Mouse (Mus musculus): ENCODE measurements around the gene Ptpn12.

The Ptpn12 gene

DNA sequence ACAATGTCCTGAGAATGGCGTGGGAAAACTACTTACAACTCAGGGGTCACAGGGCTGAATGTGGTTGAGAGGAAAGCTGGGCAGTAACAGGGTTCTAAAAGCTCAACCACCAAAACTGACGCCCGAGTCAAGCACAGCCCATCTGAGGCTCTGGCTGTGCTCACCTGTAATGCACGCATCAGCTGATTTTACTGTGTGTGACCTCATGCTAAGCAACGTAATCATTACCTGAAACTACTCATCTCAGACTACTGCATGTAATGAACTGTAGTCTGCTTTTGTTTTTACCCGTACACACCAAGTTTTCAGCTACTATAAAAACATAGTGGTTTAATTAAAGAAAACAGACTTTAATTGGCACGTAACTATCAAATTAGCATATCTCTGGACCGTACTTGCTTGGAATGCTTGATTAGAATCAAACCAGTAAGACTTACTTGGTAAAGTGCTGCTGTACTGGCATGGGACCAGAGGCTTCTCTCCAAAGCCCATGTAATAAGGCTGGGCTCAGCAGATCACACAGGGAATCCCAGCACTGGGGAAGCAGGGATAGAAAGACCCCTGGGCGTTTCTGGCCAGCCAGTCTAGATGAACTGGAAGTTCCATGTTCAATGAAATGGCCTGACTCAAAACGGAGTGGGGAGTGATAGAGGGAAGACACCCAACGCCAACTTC, 22.2 kb downstream of the Ptpn12 start:
- intact Hi-C loops (cut with DNase I): no loop called here

- intact Hi-C loops (cut with DNase I): no loop called here
Observed at GRCm38 (mm10) chr5:21032626-21033025, 23.1 kb downstream of the Ptpn12 start.

- intact Hi-C loops (cut with DNase I): no loop called here
Observed at GRCm38 (mm10) chr5:21030226-21030625, 25.5 kb downstream of the Ptpn12 start.

GRCm38 (mm10) chr5:21017075-21017474, 38.6 kb downstream of the Ptpn12 start:
- intact Hi-C loops (cut with DNase I): loop anchor here (10.0 kb wide), 1 partner anchor 238 kb away; no protein-coding TSS in a partner anchor

DNA sequence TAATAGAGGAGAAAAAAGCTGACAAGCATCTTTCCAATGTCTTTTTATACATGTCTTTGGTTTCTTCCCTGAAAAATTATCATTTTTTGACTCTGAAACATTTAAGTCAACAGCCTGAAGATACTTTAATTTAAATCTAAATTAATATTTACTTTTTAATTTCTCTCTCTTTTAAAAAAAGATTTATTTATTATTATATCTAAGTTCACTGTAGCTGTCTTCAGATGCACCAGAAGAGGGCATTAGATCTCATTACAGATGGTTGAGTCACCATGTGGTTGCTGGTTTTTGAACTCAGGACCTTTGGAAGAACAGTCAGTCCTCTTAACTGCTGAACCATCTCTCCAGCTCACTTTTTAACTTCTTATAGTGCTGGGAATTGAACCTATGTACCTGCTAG, 44.8 kb downstream of the Ptpn12 start:
- intact Hi-C loops (cut with DNase I): loop anchor here (10.0 kb wide), 1 partner anchor 244 kb away; no protein-coding TSS in a partner anchor

DNA sequence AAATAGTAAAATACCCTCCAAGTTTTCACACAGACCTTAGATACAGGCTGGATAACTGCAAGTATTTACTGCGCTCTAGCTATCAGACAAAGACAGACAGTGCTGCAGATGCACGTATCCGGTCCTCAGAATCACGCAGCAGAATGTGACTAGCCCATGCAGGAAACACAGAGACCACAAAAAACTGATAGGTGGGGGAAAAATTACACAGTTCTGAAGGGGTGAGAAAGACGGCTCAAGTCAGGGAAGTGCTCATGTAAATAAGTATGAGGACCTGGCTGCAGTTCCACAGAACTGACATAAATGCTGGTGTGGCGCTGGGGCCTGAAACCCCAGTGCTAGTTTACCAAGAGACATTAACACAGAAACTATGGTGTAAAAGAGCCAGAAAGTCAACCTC, 53.0 kb downstream of the Ptpn12 start:
- intact Hi-C loops (cut with DNase I): no loop called here

DNA sequence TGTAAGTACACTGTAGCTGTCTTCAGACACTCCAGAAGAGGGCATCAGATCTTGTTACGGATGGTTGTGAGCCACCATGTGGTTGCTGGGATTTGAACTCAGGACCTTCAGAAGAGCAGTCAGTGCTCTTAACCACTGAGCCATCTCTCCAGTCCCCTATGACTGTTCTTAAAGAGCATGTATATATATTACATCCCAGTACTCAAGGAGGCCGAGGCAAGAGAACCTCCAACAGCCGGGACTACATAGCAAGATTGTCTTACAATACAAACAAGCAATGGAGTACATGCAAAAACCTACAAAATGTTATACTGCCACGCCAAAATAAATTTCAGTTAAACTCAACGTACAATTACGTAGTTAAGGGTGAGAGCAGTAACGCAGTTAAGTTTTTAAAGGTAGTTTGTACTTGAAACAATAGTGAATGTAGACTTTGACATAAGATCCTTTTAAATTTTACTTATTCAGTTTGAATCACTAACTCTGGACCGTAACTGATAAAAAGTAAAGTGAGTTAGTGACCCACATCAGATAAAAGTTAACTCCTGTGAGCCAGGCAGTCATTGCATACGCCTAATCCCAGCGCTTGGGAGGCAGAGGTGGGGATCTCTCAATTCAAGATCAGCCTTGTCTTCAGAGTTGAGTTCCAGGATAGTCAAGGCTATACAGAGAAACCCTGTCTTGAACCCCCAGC, 53.9 kb downstream of the Ptpn12 start:
- intact Hi-C loops (cut with DNase I): no loop called here

GRCm38 (mm10) chr5:20998427-20998826, 57.3 kb downstream of the Ptpn12 start:
- intact Hi-C loops (cut with DNase I): no loop called here

DNA sequence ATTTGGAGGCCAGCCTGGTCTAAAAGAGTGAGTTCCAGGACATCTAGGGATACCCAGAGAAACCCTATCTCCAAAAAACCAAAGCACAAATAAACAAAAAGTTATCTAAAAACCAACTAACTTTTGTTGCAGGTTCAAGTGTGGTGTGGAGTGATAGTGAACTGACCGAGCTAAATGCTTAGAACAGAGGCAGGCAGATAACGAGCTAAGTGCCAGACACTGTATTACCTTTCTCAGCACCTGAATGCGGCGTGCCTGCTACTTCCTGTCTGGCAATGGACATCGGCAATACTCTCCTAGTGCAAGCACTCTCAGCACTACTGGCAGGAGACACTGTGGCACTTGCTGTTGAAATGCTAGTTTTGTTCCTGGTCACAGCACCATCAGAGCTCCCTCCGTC, 58.2 kb downstream of the Ptpn12 start:
- intact Hi-C loops (cut with DNase I): no loop called here

- intact Hi-C loops (cut with DNase I): no loop called here
Observed at GRCm38 (mm10) chr5:20990062-20990809, 65.5 kb downstream of the Ptpn12 start.

GRCm38 (mm10) chr5:20986271-20986670, 69.4 kb downstream of the Ptpn12 start:
- intact Hi-C loops (cut with DNase I): no loop called here

DNA sequence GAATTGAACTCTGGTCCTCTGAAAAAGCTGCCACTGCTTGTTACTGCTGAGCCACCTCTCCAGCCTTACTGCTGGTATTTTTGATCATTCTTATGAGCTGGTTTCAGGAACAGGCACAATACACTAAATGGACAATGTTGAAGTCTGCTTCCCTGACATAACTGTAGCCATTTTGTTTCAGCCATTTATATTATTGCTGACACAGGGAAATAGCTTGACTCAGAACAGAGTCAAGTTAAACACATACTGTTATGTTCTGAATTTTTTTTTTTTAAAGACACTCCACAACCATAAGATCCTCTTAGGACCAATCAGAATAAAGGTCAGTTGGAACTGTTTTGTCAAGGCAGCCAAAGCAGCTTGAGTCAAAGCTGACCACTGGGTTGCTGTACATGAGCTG, 72.2 kb downstream of the Ptpn12 start:
- intact Hi-C loops (cut with DNase I): no loop called here

DNA sequence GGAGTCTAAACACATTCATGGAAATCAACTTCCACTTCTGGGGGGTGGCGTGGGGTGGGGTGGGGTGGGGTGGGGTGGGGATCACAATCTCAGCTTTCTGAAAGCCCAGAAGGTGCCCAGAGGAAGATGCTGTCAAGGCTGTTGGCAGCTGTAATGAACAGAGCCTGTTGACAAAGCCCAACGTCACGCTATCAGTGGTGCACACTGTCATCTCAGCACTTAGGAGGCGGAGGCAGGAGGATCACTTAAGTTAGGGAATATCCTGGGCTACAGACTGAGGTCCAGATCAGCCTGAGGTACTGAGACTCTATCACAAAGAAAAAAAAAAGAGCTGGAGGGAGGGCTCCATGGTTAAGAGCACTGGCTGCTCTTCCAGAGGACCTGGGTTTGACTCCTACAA, 81.0 kb downstream of the Ptpn12 start:
- intact Hi-C loops (cut with DNase I): no loop called here

GRCm38 (mm10) chr5:20973999-20974398, 81.7 kb downstream of the Ptpn12 start:
- intact Hi-C loops (cut with DNase I): no loop called here

DNA sequence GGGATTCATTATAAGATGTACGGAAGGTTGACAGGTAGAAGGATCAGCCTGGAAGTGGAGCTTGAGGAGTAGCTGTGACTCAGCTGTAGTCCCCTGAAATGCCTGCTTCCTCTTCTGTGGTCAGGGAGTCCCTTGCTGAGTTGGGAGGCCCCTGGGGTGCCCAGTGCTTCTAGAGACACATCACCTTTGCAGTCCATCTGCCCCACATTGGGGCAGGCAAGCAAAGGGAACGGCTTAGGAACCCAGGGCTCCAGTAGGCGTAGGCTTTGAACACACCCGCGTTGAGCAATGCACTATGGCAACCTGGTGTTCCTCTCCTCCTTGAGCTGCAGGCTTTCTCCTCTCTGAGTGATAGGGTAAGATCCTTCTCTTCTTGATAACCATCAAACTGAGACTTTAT, 82.6 kb downstream of the Ptpn12 start:
- intact Hi-C loops (cut with DNase I): no loop called here

GRCm38 (mm10) chr5:20968963-20969362, 86.7 kb downstream of the Ptpn12 start:
- intact Hi-C loops (cut with DNase I): loop anchor here (5.0 kb wide), 1 partner anchor 57 kb away; no protein-coding TSS in a partner anchor

GRCm38 (mm10) chr5:20968493-20968892, 87.2 kb downstream of the Ptpn12 start:
- intact Hi-C loops (cut with DNase I): loop anchor here (5.0 kb wide), 1 partner anchor 56 kb away; no protein-coding TSS in a partner anchor

DNA sequence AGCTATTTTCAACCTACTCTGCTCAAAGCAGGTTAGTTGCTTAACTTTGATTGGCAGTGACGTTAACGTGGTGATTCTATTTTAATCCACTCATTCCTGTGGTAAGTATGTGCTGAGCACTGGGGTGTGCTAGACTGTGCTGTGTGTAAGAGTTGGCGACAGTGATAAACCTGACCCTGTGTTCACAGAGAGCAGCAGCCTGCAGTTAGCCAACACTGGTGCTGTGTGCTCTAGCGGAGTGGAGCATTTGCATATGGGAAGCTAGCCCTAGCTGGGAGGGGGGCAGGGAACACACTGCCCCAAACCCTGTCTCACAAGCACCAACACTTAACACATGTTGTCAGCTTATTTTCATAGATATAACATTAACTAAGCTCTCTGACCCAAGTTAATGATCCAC, 87.8 kb downstream of the Ptpn12 start:
- intact Hi-C loops (cut with DNase I): loop anchor here (5.0 kb wide), 1 partner anchor 56 kb away; no protein-coding TSS in a partner anchor

DNA sequence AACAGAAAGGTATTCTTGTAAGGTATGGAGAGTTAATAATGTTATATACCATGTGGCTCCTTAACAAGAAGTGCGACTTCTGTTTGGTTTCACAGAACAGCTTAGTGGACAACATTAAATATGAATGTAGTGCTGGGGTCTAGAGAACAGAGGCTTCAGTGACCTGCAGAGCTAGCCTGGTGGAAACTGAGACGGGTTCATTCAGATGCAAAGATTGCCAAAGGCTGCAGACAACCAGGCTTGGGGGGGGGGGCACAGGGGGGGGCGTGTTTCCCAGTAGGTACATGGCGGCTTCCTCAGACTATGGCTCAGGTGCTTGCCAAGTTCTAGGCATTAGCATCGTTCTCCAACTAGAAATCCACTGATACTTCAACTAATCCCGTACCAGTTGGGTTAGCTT, 91.3 kb downstream of the Ptpn12 start:
- intact Hi-C loops (cut with DNase I): no loop called here

- intact Hi-C loops (cut with DNase I): no loop called here
Observed at GRCm38 (mm10) chr5:20963295-20963694, 92.4 kb downstream of the Ptpn12 start.

DNA sequence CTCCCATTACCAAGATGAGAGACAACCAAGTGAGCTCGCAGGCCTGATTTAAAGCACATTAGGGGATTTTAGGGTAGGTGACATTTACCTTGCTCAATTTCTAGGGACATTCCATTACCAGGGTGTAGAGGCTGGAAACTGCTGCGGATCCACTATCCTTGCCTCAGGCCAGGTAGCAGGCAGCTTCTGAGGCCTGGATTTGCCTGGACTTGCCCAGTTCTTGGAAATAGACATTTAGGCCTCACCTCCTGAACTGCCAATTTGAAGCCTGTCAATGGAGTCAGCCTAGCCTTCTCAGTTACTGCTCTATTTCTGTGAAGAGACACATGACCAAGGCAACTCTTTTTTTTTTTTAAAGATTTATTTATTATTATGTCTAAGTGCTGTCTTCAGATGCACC, 94.8 kb downstream of the Ptpn12 start:
- intact Hi-C loops (cut with DNase I): no loop called here

DNA sequence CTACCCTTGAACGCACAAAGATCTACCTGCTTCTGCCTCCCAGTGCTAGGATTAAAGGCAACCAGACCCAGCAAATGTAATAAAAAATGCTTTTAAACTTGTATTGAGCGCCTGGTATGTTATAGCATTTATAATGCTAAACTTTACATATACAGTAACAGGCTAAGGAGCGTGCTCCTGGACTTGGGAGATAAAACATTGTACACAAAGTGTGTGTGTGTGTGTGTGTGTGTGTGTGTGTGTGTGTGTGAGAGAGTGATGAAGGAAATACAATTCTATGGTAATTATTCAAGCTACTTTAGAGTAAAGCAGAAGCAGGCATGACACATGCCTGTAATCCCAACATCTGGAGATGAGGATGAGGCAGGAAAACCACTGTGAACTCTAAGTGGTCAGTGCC, 99.4 kb downstream of the Ptpn12 start, which contains the start of gene Rsbn1l:
Gene Rsbn1l, minus strand, starts transcription at position 101 of the 400 bp plus-strand sequence.
- intact Hi-C loops (cut with DNase I): no loop called here

Data from adrenal gland (tissue).